Mouse (Mus musculus): ENCODE results near the gene Npy4r.

- TF ChIP-seq CTCF (IDR thresholded peaks at IDR 0.05) = no peak
- TF ChIP-seq EP300 (IDR thresholded peaks at IDR 0.05) = no peak
Measured at GRCm38 (mm10) chr14:34103855-34104254, 48.4 kb downstream of the Npy4r start.
